Mouse (Mus musculus): ENCODE results near the gene Olfr643. TPM values are rescaled to one million over a fixed set of nuclear protein-coding genes. Genes with fewer than 3 reads are reported as not detected.
"Not testable (repeated sequence)": the region's sequence is repeated elsewhere in the genome, so short reads cannot be mapped to it uniquely, and the experiment has no call there.

Gene Olfr643
- polyA plus RNA-seq, 1 experiment from 2014 or later, result not detected

GRCm38 (mm10) chr7:103998446-103998845, 138.8 kb downstream of the Olfr643 start, which contains the start of gene Olfr638:
Olfr638 (plus strand) TSS chr7:103998746.
- H3K27me3 ChIP-seq, result no peaks in the 10 kb centered on the region
- H3K4me3 ChIP-seq (replicated peaks), result no peak within 1 kb of the TSS

GRCm38 (mm10) chr7:103971782-103972181, 165.4 kb downstream of the Olfr643 start:
- no peaks in the 10 kb centered on the region for H3K4me1 ChIP-seq (replicated peaks)
- H3K27me3 ChIP-seq, result no peaks in the 10 kb centered on the region
- no peak for ATAC-seq
- no peak overlapping the region for H3K27ac ChIP-seq
- no peaks in the 10 kb centered on the region for H3K9me3 ChIP-seq
- H3K36me3 ChIP-seq, result no peaks in the 10 kb centered on the region
- 48% methylated on average over 1 of the region's 1 CpGs for WGBS
- no peak overlapping the region for H3K9ac ChIP-seq (replicated peaks)
- H3K4me3 ChIP-seq (replicated peaks), result no peak overlapping the region
- H3K4me2 ChIP-seq (replicated peaks), result no peak overlapping the region

More at GRCm38 (mm10) chr7:103998446-103998845, 138.8 kb downstream of the Olfr643 start, which contains the start of gene Olfr638:
- Histone ChIP-seq H3K4me2 (replicated peaks) (no peak within 1 kb of the TSS), H3K9me3 (no peaks in the 10 kb centered on the region), H3K9ac (replicated peaks) (no peak within 1 kb of the TSS), H3K36me3 (no peaks in the 10 kb centered on the region), H3K4me1 (replicated peaks) (no peaks in the 10 kb centered on the region), H3K27ac (no peak within 1 kb of the TSS)
- no peak for ATAC-seq

GRCm38 (mm10) chr7:103970852-103971251, 166.4 kb downstream of the Olfr643 start, which contains the start of gene Olfr635:
Olfr635 (plus strand) TSS chr7:103971152.
- Histone ChIP-seq H3K27me3 (no peaks in the 10 kb centered on the region), H3K4me3 (replicated peaks) (no peak within 1 kb of the TSS), H3K4me1 (replicated peaks) (no peaks in the 10 kb centered on the region), H3K9ac (replicated peaks) (no peak within 1 kb of the TSS), H3K27ac (no peak within 1 kb of the TSS), H3K9me3 (no peaks in the 10 kb centered on the region), H3K36me3 (no peaks in the 10 kb centered on the region), H3K4me2 (replicated peaks) (no peak within 1 kb of the TSS)
- 71% methylated on average over 1 of the region's 1 CpGs for WGBS
- ATAC-seq, result no peak

GRCm38 (mm10) chr7:103966873-103967272, 170.3 kb downstream of the Olfr643 start:
- not testable (repeated sequence) for H3K9me3 ChIP-seq; H3K36me3 ChIP-seq; ATAC-seq; H3K9ac ChIP-seq (replicated peaks); H3K4me3 ChIP-seq (replicated peaks); H3K4me1 ChIP-seq (replicated peaks); H3K4me2 ChIP-seq (replicated peaks); H3K27me3 ChIP-seq; H3K27ac ChIP-seq
- WGBS, result 95% methylated on average over 22 of the region's 22 CpGs

Other genes starting within 250 kb of the Olfr643 start
- not detected in 2 replicates for gene Olfr64, start 242.9 kb downstream of the Olfr643 start, polyA plus RNA-seq (2015; fragmentation: Nextera tagmentation; extraction: Ambion mirVana)
- gene Olfr65, start 233.9 kb downstream of the Olfr643 start, polyA plus RNA-seq (2015; fragmentation: Nextera tagmentation; extraction: Ambion mirVana), result not detected in 2 replicates
- not detected in 2 replicates for gene Olfr631, start 208.6 kb downstream of the Olfr643 start, polyA plus RNA-seq (2015; fragmentation: Nextera tagmentation; extraction: Ambion mirVana)
- gene Olfr632, start 203.1 kb downstream of the Olfr643 start, polyA plus RNA-seq (2015; fragmentation: Nextera tagmentation; extraction: Ambion mirVana), result not detected in 2 replicates
- gene Olfr633, start 193.0 kb downstream of the Olfr643 start, polyA plus RNA-seq (2015; fragmentation: Nextera tagmentation; extraction: Ambion mirVana), result not detected in 2 replicates
- gene Olfr635, start 166.3 kb downstream of the Olfr643 start, polyA plus RNA-seq (2015; fragmentation: Nextera tagmentation; extraction: Ambion mirVana), result 0.03 TPM in 1 of 2 replicates, not detected in the other
- not detected in 2 replicates for gene Olfr638, start 138.7 kb downstream of the Olfr643 start, polyA plus RNA-seq (2015; fragmentation: Nextera tagmentation; extraction: Ambion mirVana)
- gene Olfr639, start 120.1 kb downstream of the Olfr643 start, polyA plus RNA-seq (2015; fragmentation: Nextera tagmentation; extraction: Ambion mirVana), result 0.03 TPM in 1 of 2 replicates, not detected in the other
- gene Olfr640, start 111.8 kb downstream of the Olfr643 start, polyA plus RNA-seq (2015; fragmentation: Nextera tagmentation; extraction: Ambion mirVana), result not detected in 2 replicates
- gene Olfr641, start 102.0 kb downstream of the Olfr643 start, polyA plus RNA-seq (2015; fragmentation: Nextera tagmentation; extraction: Ambion mirVana), result not detected in 2 replicates
- gene Olfr642, start 84.7 kb downstream of the Olfr643 start, polyA plus RNA-seq (2015; fragmentation: Nextera tagmentation; extraction: Ambion mirVana), result not detected in 2 replicates
- gene 4930516K23Rik, start 76.0 kb downstream of the Olfr643 start, polyA plus RNA-seq (2015; fragmentation: Nextera tagmentation; extraction: Ambion mirVana), result not detected in 2 replicates
- not detected in 2 replicates for gene Olfr644, start 65.5 kb downstream of the Olfr643 start, polyA plus RNA-seq (2015; fragmentation: Nextera tagmentation; extraction: Ambion mirVana)
- gene Olfr645, start 51.9 kb downstream of the Olfr643 start, polyA plus RNA-seq (2015; fragmentation: Nextera tagmentation; extraction: Ambion mirVana), result not detected in 2 replicates
- not detected in 2 replicates for gene Olfr646, start 32.5 kb downstream of the Olfr643 start, polyA plus RNA-seq (2015; fragmentation: Nextera tagmentation; extraction: Ambion mirVana)
- not detected in 2 replicates for gene Ubqln5, start 7.6 kb downstream of the Olfr643 start, polyA plus RNA-seq (2015; fragmentation: Nextera tagmentation; extraction: Ambion mirVana)
- not detected in 2 replicates for gene Ubqln3, start 5.9 kb upstream of the Olfr643 start, polyA plus RNA-seq (2015; fragmentation: Nextera tagmentation; extraction: Ambion mirVana)
- not detected in 2 replicates for gene Ubqlnl, start 13.2 kb upstream of the Olfr643 start, polyA plus RNA-seq (2015; fragmentation: Nextera tagmentation; extraction: Ambion mirVana)
- gene Olfm5, start 27.4 kb upstream of the Olfr643 start, polyA plus RNA-seq (2015; fragmentation: Nextera tagmentation; extraction: Ambion mirVana), result not detected in 2 replicates
- 0.26 and 0.46 TPM in 2 replicates for gene Olfr648, start 46.0 kb upstream of the Olfr643 start, polyA plus RNA-seq (2015; fragmentation: Nextera tagmentation; extraction: Ambion mirVana)
- not detected in 2 replicates for gene Olfr649, start 58.6 kb upstream of the Olfr643 start, polyA plus RNA-seq (2015; fragmentation: Nextera tagmentation; extraction: Ambion mirVana)
- 0.32 and 0.59 TPM in 2 replicates for gene Trim6, start 81.4 kb upstream of the Olfr643 start, polyA plus RNA-seq (2015; fragmentation: Nextera tagmentation; extraction: Ambion mirVana)
- gene Trim34a, start 107.1 kb upstream of the Olfr643 start, polyA plus RNA-seq (2015; fragmentation: Nextera tagmentation; extraction: Ambion mirVana), result 0.46 and 0.75 TPM in 2 replicates
- gene Trim5, start 150.7 kb upstream of the Olfr643 start, polyA plus RNA-seq (2015; fragmentation: Nextera tagmentation; extraction: Ambion mirVana), result not detected in 2 replicates
- gene Trim12a, start 178.1 kb upstream of the Olfr643 start, polyA plus RNA-seq (2015; fragmentation: Nextera tagmentation; extraction: Ambion mirVana), result 1.4 and 2.0 TPM in 2 replicates
- not detected in 2 replicates for gene Trim34b, start 192.1 kb upstream of the Olfr643 start, polyA plus RNA-seq (2015; fragmentation: Nextera tagmentation; extraction: Ambion mirVana)
- 1.1 and 1.5 TPM in 2 replicates for gene Trim12c, start 216.0 kb upstream of the Olfr643 start, polyA plus RNA-seq (2015; fragmentation: Nextera tagmentation; extraction: Ambion mirVana)
- not detected in 2 replicates for gene Trim30b, start 232.5 kb upstream of the Olfr643 start, polyA plus RNA-seq (2015; fragmentation: Nextera tagmentation; extraction: Ambion mirVana)